Mouse (Mus musculus) brain, embryonic 18.5 days (tissue): ENCODE results near the gene Ascl4.

Experiments used
- DNase-seq: peaks from one replicate; pipeline ENCODE4 v3.0.0-alpha.2; 2012; ENCODE audit warnings: low read depth, low spot score

Ascl4 gene

DNA sequence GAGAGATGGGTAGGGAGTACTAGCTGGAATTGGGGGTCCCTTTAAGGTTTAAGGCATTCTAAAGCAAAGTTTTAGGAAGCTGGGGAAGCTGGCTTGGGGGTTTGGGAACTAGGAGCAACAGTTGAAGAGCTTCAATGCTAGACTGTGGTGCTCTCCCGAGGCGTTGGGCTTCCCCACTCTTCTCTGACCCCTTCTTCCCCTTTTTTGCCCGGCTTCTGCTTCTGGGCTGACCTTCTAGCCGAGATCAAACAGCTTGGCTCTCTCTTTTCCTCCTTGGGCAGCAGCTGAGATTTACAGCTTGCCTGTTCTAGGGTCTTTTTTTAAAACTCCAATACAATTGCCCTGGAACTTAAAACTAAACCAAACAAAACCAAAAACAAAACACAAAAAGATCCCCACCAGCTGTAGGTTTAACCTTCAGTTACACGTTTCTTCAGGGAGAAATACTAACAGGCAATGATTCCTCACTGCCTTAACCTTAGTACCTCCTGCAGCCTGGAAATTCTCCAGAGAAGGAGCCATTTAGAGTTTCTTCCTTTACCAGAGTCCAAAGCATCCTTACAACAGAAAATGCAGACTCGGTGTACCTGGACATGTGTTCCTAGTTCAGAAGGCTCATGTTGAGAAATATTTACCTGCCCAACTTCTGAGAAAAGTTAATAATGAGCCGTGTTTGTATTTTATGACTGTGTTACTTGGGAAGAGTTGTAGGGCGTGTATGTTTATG, 42.6 kb downstream of the Ascl4 start:
- DNase-seq = no peak

DNA sequence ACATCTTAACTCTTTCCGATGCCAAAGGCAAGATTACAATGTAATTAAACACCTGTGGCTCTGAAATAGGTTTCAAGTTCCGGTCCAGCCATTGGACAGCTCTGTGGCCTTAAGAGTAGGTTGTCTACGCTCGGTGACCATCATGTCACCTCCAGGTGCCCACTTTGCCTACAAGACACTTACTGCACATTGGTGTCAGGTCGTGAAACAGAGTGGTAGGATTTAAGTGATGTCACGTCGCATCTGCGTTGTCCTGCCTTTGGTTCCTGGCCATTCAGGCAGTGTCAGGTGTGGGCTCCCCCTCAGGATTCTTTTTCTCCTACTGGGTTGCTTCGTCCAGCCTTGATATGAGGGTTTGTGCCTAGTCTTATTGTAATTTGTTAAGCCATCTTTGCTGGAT, 44.3 kb downstream of the Ascl4 start:
- no peak for DNase-seq

DNA sequence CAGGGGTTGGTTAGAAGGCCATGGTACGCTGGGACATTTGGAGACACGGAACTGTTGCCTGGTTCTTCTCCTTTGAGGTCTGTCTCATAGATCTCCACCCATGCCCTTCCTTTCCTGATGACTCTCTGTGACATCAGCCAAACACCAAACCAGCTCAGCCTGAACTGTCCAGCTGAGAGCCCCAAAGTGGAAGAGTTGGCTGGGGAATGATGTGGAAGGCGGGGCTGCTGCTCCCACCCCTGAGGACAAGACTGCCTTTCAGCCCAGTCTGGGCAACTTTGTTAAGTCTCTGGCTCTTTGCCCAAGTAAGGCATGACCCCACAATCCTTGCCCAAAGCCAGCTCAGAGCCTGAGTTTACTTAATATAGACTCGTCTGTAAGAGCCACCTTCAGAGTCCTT, 45.4 kb downstream of the Ascl4 start:
- no peak for DNase-seq

DNA sequence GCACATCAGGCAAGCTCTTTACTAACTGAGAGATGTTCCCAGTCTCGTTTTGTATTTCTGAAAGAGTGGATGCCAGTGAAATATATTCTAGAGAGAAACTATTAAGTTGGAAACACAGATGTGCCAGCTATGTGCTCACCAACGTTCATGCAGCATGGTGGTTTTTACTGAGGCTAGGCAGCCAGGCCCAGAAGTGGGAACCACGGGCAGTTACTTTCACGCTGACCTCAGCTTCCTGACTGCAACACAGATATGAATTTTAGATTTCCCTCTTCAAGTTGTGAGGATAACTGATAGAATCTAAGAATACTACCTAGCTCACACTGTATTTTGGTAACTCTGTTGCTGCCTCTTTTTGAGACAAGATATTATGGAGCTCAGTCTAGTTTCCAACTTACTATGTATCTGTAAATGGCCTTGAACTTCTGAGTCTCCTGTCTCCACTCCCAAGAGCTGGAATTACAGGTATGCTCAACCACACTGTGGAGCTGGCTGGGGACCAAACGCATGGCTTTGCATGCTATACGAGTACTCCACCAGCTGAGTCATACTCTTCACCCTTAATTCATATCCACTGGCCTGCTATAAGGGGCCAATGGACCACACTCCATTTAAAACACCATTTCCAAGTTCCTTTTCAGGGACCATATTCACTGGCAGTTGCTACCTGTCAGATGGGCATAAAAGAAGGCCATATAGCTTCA, 62.1 kb downstream of the Ascl4 start:
- no peak for DNase-seq

DNA sequence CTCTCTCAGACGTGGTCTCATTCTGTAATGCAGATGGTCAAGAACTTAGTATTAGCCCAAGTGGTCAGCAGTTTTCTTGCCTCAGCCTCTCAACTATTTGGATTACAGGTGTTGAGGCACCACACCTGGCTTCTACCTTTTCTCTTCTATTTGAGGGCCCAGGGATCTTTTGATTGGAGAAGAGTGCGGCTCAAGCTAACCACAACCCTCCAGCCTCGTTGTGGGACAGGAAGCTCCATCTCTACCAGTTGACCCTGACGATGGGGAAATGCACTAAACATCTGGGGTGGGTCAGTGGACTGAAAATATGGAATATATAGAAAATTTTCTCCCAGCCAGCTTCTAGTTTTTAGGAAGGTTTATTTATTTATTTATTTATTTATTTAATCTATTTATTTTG, 64.9 kb downstream of the Ascl4 start:
- no peak for DNase-seq

DNA sequence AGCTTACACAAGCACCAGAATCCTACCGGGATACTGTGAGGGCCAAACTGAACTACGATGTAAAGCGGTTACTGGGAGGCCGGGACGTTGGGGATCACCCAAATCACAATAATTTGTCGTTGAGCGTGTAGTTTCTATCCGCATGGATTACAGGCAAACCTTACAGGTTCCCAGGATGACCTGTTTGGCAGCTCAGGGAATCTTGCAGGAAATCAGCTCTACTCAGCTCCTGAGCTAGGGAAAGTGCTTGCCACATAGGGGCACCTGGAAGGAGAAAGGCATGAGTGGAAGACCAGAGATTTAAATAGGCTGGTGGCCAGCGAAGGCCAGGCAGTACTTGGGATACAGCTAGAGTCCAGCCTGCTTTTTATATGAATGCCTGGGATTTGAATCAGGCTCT, 66.4 kb downstream of the Ascl4 start:
- DNase-seq = no peak

DNA sequence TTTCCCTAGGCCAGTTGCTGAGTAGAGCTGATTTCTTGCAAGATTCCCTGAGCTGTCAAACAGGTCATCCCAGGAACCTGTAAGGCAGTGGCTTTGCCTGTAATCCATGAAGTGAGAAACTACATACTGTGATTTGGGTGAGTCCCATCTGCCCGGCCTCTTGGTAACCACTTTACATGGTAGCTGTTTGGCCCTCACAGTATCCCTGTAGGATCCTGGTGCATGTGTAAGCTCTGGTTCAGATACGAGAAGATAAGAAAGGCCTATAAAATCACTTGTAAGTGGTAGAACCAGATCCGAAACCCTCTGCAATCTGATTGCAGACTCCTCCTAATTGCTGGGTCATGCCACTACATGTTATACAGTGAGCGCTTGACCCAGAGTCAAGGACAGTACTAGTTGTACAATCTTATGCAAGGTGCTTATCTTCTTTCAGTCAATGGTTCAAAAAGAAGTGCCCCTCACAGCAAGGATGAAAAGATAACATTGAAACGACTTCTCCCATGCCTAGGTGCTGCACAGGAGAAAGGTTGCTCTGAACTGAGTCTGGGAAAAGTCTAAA, 67.1 kb downstream of the Ascl4 start:
- no peak for DNase-seq
